Mouse (Mus musculus) kidney, postnatal 0 days (tissue): ENCODE data around the gene Kmt5c. TPM values are rescaled to one million over a fixed set of nuclear protein-coding genes. Genes with fewer than 3 reads are reported as not detected.

Source experiments
- ATAC-seq: fragments of 200-750 bp; cut with Nextera tagmentation; replicated peaks from 2 replicates; pipeline ENCODE4 v1.8.0; 2017; ENCODE audit warnings: low read depth, moderate number of reproducible peaks, moderate TSS enrichment, moderate library complexity; ENCODE audit not compliant: low FRiP score
- DNase-seq: peaks from one replicate; pipeline ENCODE4 v3.0.0-alpha.2; 2016; ENCODE audit warnings: low spot score
- H3K27ac ChIP-seq: fragments of 300-500 bp; sonication (generic); 2 replicates; pipeline ENCODE4 v1.5.1; 2014; ENCODE audit warnings: mild to moderate bottlenecking
- H3K27me3 ChIP-seq: fragments of 300-500 bp; sonication (generic); 2 replicates; pipeline ENCODE4 v1.6.1; 2014; ENCODE audit warnings: low read length, mixed read lengths; ENCODE audit not compliant: insufficient read depth
- H3K36me3 ChIP-seq: fragments of 300-500 bp; sonication (generic); 2 replicates; pipeline ENCODE4 v1.6.1; 2014; ENCODE audit warnings: low read length, mixed read lengths; ENCODE audit not compliant: insufficient read depth
- H3K4me1 ChIP-seq: fragments of 300-500 bp; sonication (generic); replicated peaks from 2 replicates; pipeline ENCODE4 v1.6.1; 2014; ENCODE audit warnings: antibody characterized with exemption, low read length, mixed read lengths; ENCODE audit not compliant: insufficient read depth
- H3K4me2 ChIP-seq: fragments of 300-500 bp; sonication (generic); 2 replicates; pipeline ENCODE4 v1.6.1; 2014; ENCODE audit warnings: mild to moderate bottlenecking, low read length, moderate library complexity, mixed read lengths
- H3K4me3 ChIP-seq: fragments of 300-500 bp; sonication (generic); replicated peaks from 2 replicates; pipeline ENCODE4 v1.5.1; 2014; ENCODE audit warnings: low read depth, low read length
- H3K9ac ChIP-seq: fragments of 300-500 bp; sonication (generic); 2 replicates; pipeline ENCODE4 v1.6.1; 2014; ENCODE audit warnings: low read depth, low read length
- H3K9me3 ChIP-seq: fragments of 300-500 bp; sonication (generic); replicated peaks from 2 replicates; pipeline ENCODE4 v1.6.1; 2016; ENCODE audit warnings: low read length, inconsistent platforms, mixed read lengths
- CTCF ChIP-seq: IDR thresholded peaks from 2 replicates; pipeline ENCODE4 v1.5.1; 2016; ENCODE audit warnings: antibody characterized with exemption, low read depth, mild to moderate bottlenecking, moderate library complexity
- WGBS: fragments of 180-500 bp; shearing (Covaris S2); extraction: QIAGEN DNeasy Blood & Tissue Kit; methylation state at CpG from one replicate; pipeline ENCODE4 v1.1.7; 2014; 5-methylcytosine and 5-hydroxymethylcytosine counted together
- polyA plus RNA-seq: library from polyadenylated mRNA; unstranded; fragments of >200 nt; fragmentation: Nextera tagmentation; extraction: Ambion mirVana; gene quantifications from 2 replicates; pipeline ENCODE4 v1.2.1, GENCODE M21; 2015

Gene Kmt5c
- polyA plus RNA-seq, 1 experiment from 2014 or later, result 61.2 TPM

GRCm38 (mm10) chr7:4793674-4794073, 53.8 kb downstream of the Kmt5c start:
- H3K27me3 ChIP-seq, result no peaks in the 10 kb centered on the region
- H3K27ac ChIP-seq, result peak overlapping the region; percentile 94; the same call in 1 of the 2 replicates
- peak overlapping the region; percentile 82 for H3K4me2 ChIP-seq
- no peak for DNase-seq
- TF ChIP-seq CTCF, result no peak
- peaks cover 8% of the 10 kb centered on the region; the same call in 1 of the 2 replicates for H3K4me1 ChIP-seq
- WGBS, result 43% methylated on average over 4 of the region's 4 CpGs
- H3K36me3 ChIP-seq, result peaks cover 26% of the 10 kb centered on the region
- H3K9me3 ChIP-seq, result no peaks in the 10 kb centered on the region
- H3K9ac ChIP-seq, result peak overlapping the region; percentile 95
- peak overlapping the region; percentile 81 for H3K4me3 ChIP-seq
- ATAC-seq, result no peak

DNA sequence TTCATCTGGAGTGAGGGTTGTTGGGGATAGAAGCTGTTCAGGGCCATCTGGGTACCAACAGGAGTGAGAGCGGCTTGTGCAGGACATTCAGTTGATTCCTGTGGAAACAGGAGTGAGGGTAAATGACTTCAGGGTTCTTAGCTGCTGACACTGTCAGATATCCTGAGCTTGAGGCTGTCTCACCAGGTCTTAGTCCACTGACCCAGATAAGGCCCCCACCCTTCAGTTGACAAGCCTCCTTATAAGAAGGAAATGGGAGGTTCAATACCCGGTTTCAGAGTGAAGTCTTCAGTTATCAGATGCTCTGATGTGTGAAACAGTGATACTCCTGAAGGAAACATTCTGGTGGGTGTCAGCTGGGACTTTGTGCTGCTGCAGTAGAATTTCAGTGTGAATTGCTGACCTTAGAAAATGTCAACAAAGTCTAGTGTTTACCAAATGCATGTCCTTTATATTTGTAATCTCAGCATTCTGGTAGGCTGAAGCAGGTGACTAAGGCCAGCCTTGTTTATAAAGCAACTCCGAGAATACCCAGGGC, 54.8 kb downstream of the Kmt5c start:
- peaks cover 26% of the 10 kb centered on the region for H3K36me3 ChIP-seq
- DNase-seq, result no peak
- 0 out of 2 replicates have a peak overlapping the region, but pooled peaks have one; percentile 23 for H3K9ac ChIP-seq
- no peak overlapping the region for H3K27ac ChIP-seq
- H3K4me1 ChIP-seq, result peaks cover 8% of the 10 kb centered on the region; the same call in 1 of the 2 replicates
- no peak for ATAC-seq
- no peak overlapping the region for H3K4me3 ChIP-seq
- 63% methylated on average over 3 of the region's 3 CpGs for WGBS
- H3K9me3 ChIP-seq, result no peaks in the 10 kb centered on the region
- no peak for TF ChIP-seq CTCF
- H3K27me3 ChIP-seq, result no peaks in the 10 kb centered on the region
- H3K4me2 ChIP-seq, result no peak overlapping the region

- Histone ChIP-seq H3K4me2 (no peak overlapping the region), H3K9ac (no peak overlapping the region), H3K27me3 (no peaks in the 10 kb centered on the region), H3K9me3 (no peaks in the 10 kb centered on the region), H3K36me3 (peaks cover 26% of the 10 kb centered on the region), H3K27ac (no peak overlapping the region), H3K4me3 (no peak overlapping the region), H3K4me1 (peaks cover 8% of the 10 kb centered on the region; the same call in 1 of the 2 replicates)
- WGBS, result 61% methylated on average over 7 of the region's 7 CpGs
- DNase-seq (peak; percentile 88), ATAC-seq (0 out of 2 replicates have a peak, but pooled peaks have one; percentile 12)
- TF ChIP-seq CTCF, result peak; percentile 87
Measured at GRCm38 (mm10) chr7:4795767-4796433, 56.0 kb downstream of the Kmt5c start.

Other genes with a start within 250 kb of the Kmt5c start
- gene Ppp1r12c, start 238.4 kb upstream of the Kmt5c start, polyA plus RNA-seq, result 31.3 and 33.8 TPM in 2 replicates
- gene Tnnt1, start 223.7 kb upstream of the Kmt5c start, polyA plus RNA-seq, result 10.8 and 15.2 TPM in 2 replicates
- gene Tnni3, start 215.9 kb upstream of the Kmt5c start, polyA plus RNA-seq, result 5.6 and 6.3 TPM in 2 replicates
- gene Dnaaf3, start 207.7 kb upstream of the Kmt5c start, polyA plus RNA-seq, result 2.0 and 2.5 TPM in 2 replicates
- 6.4 and 6.6 TPM in 2 replicates for gene Syt5, start 192.6 kb upstream of the Kmt5c start, polyA plus RNA-seq
- 0.13 and 0.31 TPM in 2 replicates for gene Ptprh, start 136.1 kb upstream of the Kmt5c start, polyA plus RNA-seq
- 0.56 and 0.80 TPM in 2 replicates for gene Tmem86b, start 108.7 kb upstream of the Kmt5c start, polyA plus RNA-seq
- 4.8 and 5.1 TPM in 2 replicates for gene Ppp6r1, start 81.1 kb upstream of the Kmt5c start, polyA plus RNA-seq
- gene Hspbp1, start 55.0 kb upstream of the Kmt5c start, polyA plus RNA-seq, result 99.7 and 99.9 TPM in 2 replicates
- gene Brsk1, start 49.5 kb upstream of the Kmt5c start, polyA plus RNA-seq, result 0.71 and 0.78 TPM in 2 replicates
- 0.06 and 0.12 TPM in 2 replicates for gene Tmem150b, start 14.9 kb upstream of the Kmt5c start, polyA plus RNA-seq
- 70.7 and 84.0 TPM in 2 replicates for gene Cox6b2, start 13.0 kb downstream of the Kmt5c start, polyA plus RNA-seq
- gene Fam71e2, start 31.2 kb downstream of the Kmt5c start, polyA plus RNA-seq, result not detected in 2 replicates
- gene Il11, start 42.7 kb downstream of the Kmt5c start, polyA plus RNA-seq, result 0.14 and 0.20 TPM in 2 replicates
- 0.70 TPM in 1 of 2 replicates, not detected in the other for gene Tmem190, start 42.8 kb downstream of the Kmt5c start, polyA plus RNA-seq
- 35.9 and 40.4 TPM in 2 replicates for gene Tmem238, start 49.5 kb downstream of the Kmt5c start, polyA plus RNA-seq
- 453 and 480 TPM in 2 replicates for gene Rpl28, start 52.8 kb downstream of the Kmt5c start, polyA plus RNA-seq
- gene Ube2s, start 72.5 kb downstream of the Kmt5c start, polyA plus RNA-seq, result 198 and 203 TPM in 2 replicates
- 0.62 and 0.67 TPM in 2 replicates for gene Shisa7, start 104.6 kb downstream of the Kmt5c start, polyA plus RNA-seq
- gene Isoc2b, start 130.1 kb downstream of the Kmt5c start, polyA plus RNA-seq, result 11.0 and 12.4 TPM in 2 replicates
- gene Isoc2a, start 137.0 kb downstream of the Kmt5c start, polyA plus RNA-seq, result 0.72 and 0.77 TPM in 2 replicates
- gene Gm36210, start 166.4 kb downstream of the Kmt5c start, polyA plus RNA-seq, result not detected in 2 replicates
- 3.5 and 3.9 TPM in 2 replicates for gene Zfp628, start 175.1 kb downstream of the Kmt5c start, polyA plus RNA-seq
- 2.1 and 2.6 TPM in 2 replicates for gene Nat14, start 181.9 kb downstream of the Kmt5c start, polyA plus RNA-seq
- 0.91 and 1.1 TPM in 2 replicates for gene Ssc5d, start 185.7 kb downstream of the Kmt5c start, polyA plus RNA-seq
- gene Sbk2, start 224.3 kb downstream of the Kmt5c start, polyA plus RNA-seq, result 0.12 and 0.13 TPM in 2 replicates
- 0.05 TPM in 1 of 2 replicates, not detected in the other for gene Sbk3, start 231.1 kb downstream of the Kmt5c start, polyA plus RNA-seq